Comparison of ENCODE assay signal across 9 mouse cellular contexts in genomic region chr10:67264852-67265251, GRCm38 (mm10). TPM values are rescaled to one million over a fixed set of nuclear protein-coding genes. Genes with fewer than 3 reads are reported as not detected.
DNase-seq lines count a peak whose midpoint lies in the region; ATAC-seq lines count a peak whose summit lies in the region.
"Had no signal": no experiment of that assay in that cellular context is flagged by ENCODE, and none has a peak within 500 bp of the region (broad histone marks: within the 10 kb centered on the region; RNA-seq: fewer than 3 reads in every experiment).

No protein-coding gene starts in this region.

- 19% methylated on average over 1 of the region's 1 CpGs for WGBS in liver, embryonic 13.5 days (ENCODE audit: insufficient replicate concordance)

- H3K9me3 ChIP-seq in liver, embryonic 13.5 days (replicated peaks) = no peaks in the 10 kb centered on the region

- DNase-seq in cerebellum, adult 11 months = peak; percentile 11
- DNase-seq in cerebellum, adult 9-11 months = no peak
- peak; percentile 33 to 65 for DNase-seq in left cerebral cortex, postnatal 10 days (ENCODE audit: extremely low spot score in 1 of 2, low spot score in 2 of 2)
- DNase-seq in left cerebral cortex, adult 11 months (ENCODE audit: low spot score) = no peak
- peak; percentile 24 for DNase-seq in WW6 (ENCODE audit: low read depth, low spot score)
- DNase-seq in liver, embryonic 13.5 days = peak; percentile 9
- DNase-seq in right cerebral cortex, postnatal 4 days = peak; percentile 58

- no peaks in the 10 kb centered on the region for H3K4me1 ChIP-seq in liver, embryonic 13.5 days (replicated peaks)
- H3K4me1 ChIP-seq: heart, embryonic 13.5 days had no signal

- peaks cover 32% of the 10 kb centered on the region for H3K36me3 ChIP-seq in liver, embryonic 13.5 days

- H3K9ac ChIP-seq in liver, embryonic 13.5 days = no peak overlapping the region
- H3K9ac ChIP-seq: heart, embryonic 13.5 days had no signal

- ATAC-seq in erythroid progenitor cell, adult 5-6 weeks (replicated peaks; ENCODE audit: low FRiP score, poor library complexity, severe bottlenecking) = 0 out of 2 replicates have a peak, but pooled peaks have one; percentile 54
- ATAC-seq in liver, embryonic 13.5 days (ENCODE audit: low read depth) = no peak

- H3K27me3 ChIP-seq in liver, embryonic 13.5 days = no peaks in the 10 kb centered on the region
- H3K27me3 ChIP-seq: heart, embryonic 13.5 days had no signal

- no peak overlapping the region for H3K4me2 ChIP-seq in liver, embryonic 13.5 days
- H3K4me2 ChIP-seq: heart, embryonic 13.5 days had no signal

- intact Hi-C loops in left cerebral cortex, postnatal 10 days (cut with DNase I) = loop anchor here (5.0 kb wide), 1 partner anchor 47 kb away; no protein-coding TSS in a partner anchor

- no peak overlapping the region for H3K4me3 ChIP-seq in liver, embryonic 13.5 days (replicated peaks)
- H3K4me3 ChIP-seq: heart, embryonic 13.5 days had no signal

- H3K27ac ChIP-seq in liver, embryonic 13.5 days = no peak overlapping the region
- H3K27ac ChIP-seq: heart, embryonic 13.5 days had no signal

RNA-seq across cellular contexts. Expression of gene Nrbf2, which starts 20.3 kb away (rescaled TPM):
- 10 to 100 TPM; 13.9 to 15.8 TPM for total RNA-seq in left cerebral cortex, postnatal 10 days (2021)
- 10.1 and 27.2 TPM in 2 replicates for total RNA-seq in erythroid progenitor cell, adult 5-6 weeks (2015; ENCODE audit: low replicate concordance)
- 2.8 and 18.2 TPM in 2 replicates for total RNA-seq in erythroid progenitor cell, adult 5-6 weeks (2017; ENCODE audit: low replicate concordance)
- 19.2 and 23.0 TPM in 2 replicates for polyA plus RNA-seq in liver, embryonic 13.5 days (2015; fragmentation: Nextera tagmentation; extraction: Ambion mirVana)

Comparison
In these comparisons a context has a peak if more than half of its experiments do, and no peak if none do; other contexts are left out.
1. DNase-seq: peak in cerebellum, adult 11 months (single experiment), left cerebral cortex, postnatal 10 days (2 of 2), WW6 (single experiment), liver, embryonic 13.5 days (single experiment) and right cerebral cortex, postnatal 4 days (single experiment); none in cerebellum, adult 9-11 months (single experiment) and left cerebral cortex, adult 11 months (single experiment).